Mouse (Mus musculus) ES-E14 (cell line): ENCODE measurements at regions not wholly inside any gene's neighbourhood (a gene's known extent, or its start where the extent isn't known, plus 50 kb on each side); places are given as distances from the start of the nearest gene placed in this dataset.

ENCODE experiments used
- DNase-seq: peaks from one replicate; pipeline ENCODE4 v3.0.0-alpha.2; 2013; ENCODE audit warnings: low read depth, low spot score
- H3K27ac ChIP-seq: 2 replicates; pipeline ENCODE4 v1.5.1; 2012; ENCODE audit warnings: low read depth, mild to moderate bottlenecking, low read length, moderate library complexity, mixed read lengths; ENCODE audit not compliant: poor library complexity, insufficient read depth, severe bottlenecking
- H3K36me3 ChIP-seq: 2 replicates; pipeline ENCODE4 v1.6.1; 2012; ENCODE audit warnings: mild to moderate bottlenecking, low read length, moderate library complexity, mixed read lengths; ENCODE audit not compliant: control insufficient read depth, poor library complexity, insufficient read depth, severe bottlenecking
- H3K4me1 ChIP-seq, 2 experiments: fragments of 150-350 bp in 1 of 2; sonication (generic) in 1 of 2; 2 replicates each; pipeline ENCODE4 v1.6.1; 2012; ENCODE audit warnings: low read length in 2 of 2, mild to moderate bottlenecking in 1 of 2, mixed read lengths in 1 of 2; ENCODE audit not compliant: control insufficient read depth in 2 of 2, insufficient read depth in 2 of 2, poor library complexity in 1 of 2
- H3K4me3 ChIP-seq, 2 experiments: fragments of 150-350 bp in 1 of 2; sonication (generic) in 1 of 2; 2 replicates each; pipeline ENCODE4 v1.5.1; 2012; ENCODE audit warnings: low read length in 2 of 2, low read depth in 1 of 2, mild to moderate bottlenecking in 1 of 2, mixed read lengths in 1 of 2; ENCODE audit not compliant: insufficient read depth in 1 of 2, poor library complexity in 1 of 2, severe bottlenecking in 1 of 2
- H3K9ac ChIP-seq: 2 replicates; pipeline ENCODE4 v1.6.1; 2012; ENCODE audit warnings: low read depth, mild to moderate bottlenecking, low read length, mixed read lengths; ENCODE audit not compliant: poor library complexity, insufficient read depth, severe bottlenecking
- H3K9me3 ChIP-seq: fragments of 150-350 bp; sonication (generic); 2 replicates; pipeline ENCODE4 v1.6.1; 2012; ENCODE audit warnings: low read depth, mild to moderate bottlenecking, low read length; ENCODE audit not compliant: control insufficient read depth, insufficient read depth
- CHD2 ChIP-seq: IDR thresholded peaks from 2 replicates; pipeline ENCODE4 v1.6.1; 2014; ENCODE audit warnings: mild to moderate bottlenecking, low read depth, low read length, inconsistent platforms
- HCFC1 ChIP-seq: IDR thresholded peaks from 2 replicates; pipeline ENCODE4 v1.6.1; 2012; ENCODE audit warnings: low read length, inconsistent platforms, borderline replicate concordance; ENCODE audit not compliant: insufficient read depth
- MAFK ChIP-seq: IDR thresholded peaks from 2 replicates; pipeline ENCODE4 v1.6.1; 2014; ENCODE audit warnings: mild to moderate bottlenecking, low read depth, low read length, inconsistent platforms; ENCODE audit not compliant: insufficient read depth
- ZC3H11A ChIP-seq: IDR thresholded peaks from 2 replicates; pipeline ENCODE4 v1.6.1; 2012; ENCODE audit warnings: low read depth, mild to moderate bottlenecking, inconsistent platforms, low read length, borderline replicate concordance
- ZNF384 ChIP-seq: IDR thresholded peaks from 2 replicates; pipeline ENCODE4 v1.6.1; 2012; ENCODE audit warnings: low read depth, low read length, inconsistent platforms
- in situ Hi-C, 2 experiments: fragments of 600-800 bp; cut with MboI; formaldehyde crosslinking; loops; one replicate each; pipeline ENCODE4 v1.15.1; 2025; ENCODE audit warnings: low sequenced_read_pairs in 2 of 2, inconsistent platforms in 1 of 2; ENCODE audit not compliant: unreplicated experiment in 2 of 2

DNA sequence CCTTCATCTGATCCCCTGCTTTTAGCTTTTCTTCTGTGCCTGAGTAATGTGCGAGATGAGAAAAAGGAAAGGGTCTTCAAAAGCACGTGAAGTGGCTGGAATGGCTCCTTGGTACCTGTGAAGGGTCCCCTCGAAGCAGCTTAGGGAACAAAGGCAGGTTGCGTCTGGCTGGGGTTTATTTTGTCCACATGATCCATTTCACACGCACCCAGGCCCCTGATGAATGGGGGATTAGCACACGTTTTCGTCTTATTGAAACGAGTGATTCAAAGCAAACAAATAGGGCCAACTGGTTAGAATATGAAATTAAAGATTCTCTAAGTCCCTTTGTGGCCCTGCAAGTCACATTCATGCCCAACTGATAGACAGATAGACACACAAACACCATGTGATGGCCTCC, 319.6 kb upstream of the Rnf32 start:
- Histone ChIP-seq H3K27ac (no peak overlapping the region), H3K4me3 (no peak overlapping the region), H3K9me3 (no peaks in the 10 kb centered on the region), H3K4me1 (no peaks in the 10 kb centered on the region), H3K36me3 (no peaks in the 10 kb centered on the region), H3K9ac (no peak overlapping the region)
- TF ChIP-seq ZC3H11A, result no peak
- in situ Hi-C loops, result no loop called here
- no peak for DNase-seq

DNA sequence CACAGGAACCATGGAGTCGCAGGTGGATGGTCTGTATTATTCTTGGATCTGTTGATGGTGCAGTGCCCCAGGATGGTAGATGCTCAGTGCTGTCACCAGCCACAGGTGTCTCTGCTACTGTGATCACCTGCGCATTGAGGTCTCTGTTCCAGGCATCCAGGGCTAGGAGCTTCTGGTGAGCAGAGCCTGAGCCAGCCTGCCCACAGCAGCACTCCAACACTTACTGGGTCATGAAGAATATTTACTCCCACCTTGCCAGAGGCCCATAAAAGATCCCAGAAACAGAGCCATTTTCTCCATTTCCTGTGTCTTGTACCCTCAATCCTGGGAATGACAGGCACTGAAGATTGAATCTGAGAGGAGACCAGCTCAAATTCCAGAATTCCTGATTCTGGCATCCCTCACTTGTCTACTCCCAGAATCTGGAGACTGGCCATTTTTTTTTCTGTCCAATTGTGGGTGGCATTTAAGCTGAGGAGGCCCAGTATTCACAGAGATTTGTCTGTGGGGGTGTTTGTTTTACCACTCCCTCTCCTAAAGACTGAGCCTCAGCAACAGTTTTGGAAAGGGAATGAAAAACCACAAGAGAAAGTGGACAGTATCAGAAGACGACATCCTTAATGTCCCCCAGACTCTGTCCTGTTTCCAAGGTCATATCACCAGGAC, 322.1 kb upstream of the Rnf32 start:
- DNase-seq, result no peak
- Histone ChIP-seq H3K4me1 (no peaks in the 10 kb centered on the region), H3K9me3 (no peaks in the 10 kb centered on the region), H3K36me3 (no peaks in the 10 kb centered on the region), H3K9ac (no peak overlapping the region), H3K27ac (no peak overlapping the region), H3K4me3 (no peak overlapping the region)
- in situ Hi-C loops, result no loop called here
- TF ChIP-seq HCFC1 (no peak), ZC3H11A (no peak), ZNF384 (no peak), MAFK (no peak), CHD2 (no peak)

DNA sequence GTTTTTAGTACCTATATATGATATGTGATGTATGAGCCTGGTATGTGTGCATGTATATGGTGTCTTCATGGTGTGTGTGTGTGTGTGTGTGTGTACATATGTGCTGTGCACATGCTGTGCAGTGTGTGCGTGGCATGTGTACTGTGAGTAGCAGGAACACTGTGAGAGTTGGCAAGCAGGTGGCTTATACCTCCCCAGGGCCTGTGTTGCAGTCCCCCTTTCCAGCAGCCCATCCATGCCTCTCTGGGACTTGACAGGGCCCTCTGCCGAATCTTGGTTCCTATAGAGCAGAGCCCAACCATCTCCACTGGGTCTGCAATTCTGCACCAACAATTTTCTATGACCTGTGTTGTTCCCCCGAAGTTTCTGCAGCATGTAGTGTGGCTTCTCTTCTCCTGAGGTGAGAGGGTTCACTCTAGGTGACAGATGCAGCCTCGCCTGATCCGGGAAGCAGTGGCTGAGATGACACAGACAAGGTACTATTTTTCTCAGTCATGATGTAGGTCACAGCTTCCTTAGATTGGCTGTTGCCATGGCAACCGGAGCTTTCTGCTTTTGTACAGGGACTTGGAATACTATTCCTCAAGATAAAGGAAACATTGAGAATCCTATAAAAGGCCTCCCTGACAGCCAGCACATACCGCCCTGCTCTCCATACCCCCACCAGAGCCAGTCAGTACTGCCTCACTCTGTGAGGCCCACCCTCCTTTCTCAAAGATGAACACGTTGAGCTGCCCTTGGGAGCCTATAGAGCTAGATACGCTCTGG, 336.0 kb upstream of the Rnf32 start:
- in situ Hi-C loops, result no loop called here
- H3K4me1 ChIP-seq, result no peaks in the 10 kb centered on the region
- H3K4me3 ChIP-seq, result no peak overlapping the region
- H3K9me3 ChIP-seq, result no peaks in the 10 kb centered on the region
- no peaks in the 10 kb centered on the region for H3K36me3 ChIP-seq
- no peak for DNase-seq
- no peak overlapping the region for H3K9ac ChIP-seq
- H3K27ac ChIP-seq, result no peak overlapping the region
- no peak for TF ChIP-seq ZC3H11A
- TF ChIP-seq ZNF384, result no peak
- TF ChIP-seq MAFK, result no peak
- no peak for TF ChIP-seq HCFC1
- TF ChIP-seq CHD2, result no peak

DNA sequence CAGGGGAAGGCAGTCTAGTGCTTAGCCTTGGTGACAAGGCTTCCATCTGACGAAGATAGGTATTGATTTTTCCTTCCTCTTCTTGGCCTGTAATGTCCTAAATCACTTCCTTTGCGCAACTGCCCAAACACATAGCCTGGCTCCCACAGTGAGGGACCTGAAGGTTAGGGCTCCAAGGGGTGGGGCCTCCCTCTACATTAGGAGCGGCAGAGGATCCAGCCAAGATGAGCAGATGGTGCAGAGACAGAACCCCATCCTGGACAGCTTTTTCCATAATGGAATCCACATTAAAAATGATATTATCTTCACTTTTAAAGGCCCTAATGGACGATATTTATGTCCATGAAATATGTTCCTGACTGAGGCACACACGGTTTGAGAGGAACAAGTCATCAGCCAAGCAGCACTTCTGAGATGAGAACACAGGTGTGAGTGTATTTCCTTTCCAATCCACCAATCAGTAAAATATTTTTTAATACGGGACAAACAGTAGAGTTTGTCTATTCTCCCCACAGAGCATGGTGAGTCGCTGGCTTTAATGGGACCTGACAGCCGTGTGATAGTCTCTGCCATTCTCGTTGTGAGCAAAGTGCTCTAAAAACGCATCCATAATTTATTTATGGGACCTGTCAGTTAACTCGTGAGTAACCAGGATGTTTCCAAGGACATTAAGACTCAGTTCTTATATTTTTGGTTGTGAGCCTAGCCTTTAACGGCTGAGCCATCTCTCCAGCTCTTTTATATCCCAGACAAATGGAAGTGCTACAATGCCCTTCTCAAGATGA, 357.5 kb upstream of the Rnf32 start:
- Histone ChIP-seq H3K4me1 (no peaks in the 10 kb centered on the region), H3K36me3 (no peaks in the 10 kb centered on the region), H3K9me3 (no peaks in the 10 kb centered on the region), H3K9ac (no peak overlapping the region), H3K4me3 (no peak overlapping the region), H3K27ac (no peak overlapping the region)
- DNase-seq, result no peak
- in situ Hi-C loops, result no loop called here
- TF ChIP-seq MAFK, result no peak
- TF ChIP-seq ZNF384, result no peak
- no peak for TF ChIP-seq CHD2
- no peak for TF ChIP-seq HCFC1
- no peak for TF ChIP-seq ZC3H11A
